Mouse (Mus musculus) layer of hippocampus, postnatal 36 days (tissue): Measurements from ENCODE around the gene Clcnkb. TPM values are rescaled to one million over a fixed set of nuclear protein-coding genes. Genes with fewer than 3 reads are reported as not detected.

Experiments used
- DNase-seq, 2 experiments: peaks; one replicate each; pipeline ENCODE4 v3.0.0; 2022
- total RNA-seq, 2 experiments: library from RNA; stranded (reverse); gene quantifications; 2 replicates each; pipeline ENCODE4 v1.2.3; 2021

Gene Clcnkb
- total RNA-seq, result not detected

DNA sequence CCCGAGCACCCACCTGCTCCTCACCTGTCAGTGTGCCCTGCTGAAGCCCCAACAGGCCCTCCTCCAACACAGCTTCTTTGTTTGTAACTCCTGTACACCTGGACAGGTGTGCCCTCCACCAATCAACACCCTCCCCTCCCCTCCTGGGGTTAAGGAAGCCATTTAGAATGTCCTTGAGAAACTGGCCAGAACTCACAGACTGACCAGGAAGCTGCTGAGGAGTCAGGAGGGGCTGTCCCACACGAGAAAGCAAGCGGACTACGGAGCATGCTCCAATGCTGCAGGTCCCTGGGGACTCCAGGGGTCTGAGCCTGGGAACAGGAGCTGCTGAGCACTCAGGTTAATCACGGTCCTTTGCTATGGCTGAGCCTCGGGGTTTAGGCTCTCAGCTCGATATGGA, at the start of gene Clcnkb:
Gene Clcnkb, minus strand, starts transcription at position 91 of the 400 bp plus-strand sequence.
- no peak for DNase-seq

DNA sequence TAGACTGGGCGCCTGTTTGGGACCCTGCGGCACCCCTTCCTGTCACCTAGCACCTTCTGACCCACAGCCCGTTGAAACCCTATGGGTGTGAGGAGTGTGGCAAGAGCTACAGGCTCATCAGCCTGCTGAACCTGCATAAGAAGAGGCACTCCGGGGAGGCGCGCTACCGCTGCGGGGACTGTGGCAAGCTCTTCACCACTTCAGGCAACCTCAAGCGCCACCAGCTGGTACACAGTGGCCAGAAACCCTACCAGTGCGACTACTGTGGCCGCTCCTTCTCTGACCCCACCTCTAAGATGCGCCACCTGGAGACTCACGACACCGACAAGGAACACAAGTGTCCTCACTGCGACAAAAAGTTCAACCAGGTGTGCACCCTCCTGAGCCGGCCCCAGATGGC, 48.9 kb upstream of the Clcnkb start:
- no peak for DNase-seq

DNA sequence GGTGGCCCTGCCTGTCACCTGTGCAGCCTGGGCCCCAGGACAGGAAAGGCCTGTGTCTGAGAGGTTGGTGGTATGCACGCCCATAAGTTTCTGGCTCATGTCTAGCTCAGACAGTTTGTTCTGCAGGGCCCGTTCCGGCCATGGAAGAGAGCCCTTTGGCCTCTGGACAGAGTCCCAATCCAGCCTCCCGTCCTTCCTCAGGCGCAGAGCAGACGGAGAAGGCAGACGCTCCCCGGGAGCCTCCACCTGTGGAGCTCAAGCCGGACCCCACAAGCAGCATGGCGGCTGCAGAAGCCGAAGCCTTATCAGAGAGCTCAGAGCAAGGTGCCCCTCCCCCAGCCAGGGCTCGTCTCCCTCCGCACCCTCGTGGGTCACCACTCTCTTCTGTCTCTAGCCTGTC, 47.7 kb upstream of the Clcnkb start:
- no peak for DNase-seq

DNA sequence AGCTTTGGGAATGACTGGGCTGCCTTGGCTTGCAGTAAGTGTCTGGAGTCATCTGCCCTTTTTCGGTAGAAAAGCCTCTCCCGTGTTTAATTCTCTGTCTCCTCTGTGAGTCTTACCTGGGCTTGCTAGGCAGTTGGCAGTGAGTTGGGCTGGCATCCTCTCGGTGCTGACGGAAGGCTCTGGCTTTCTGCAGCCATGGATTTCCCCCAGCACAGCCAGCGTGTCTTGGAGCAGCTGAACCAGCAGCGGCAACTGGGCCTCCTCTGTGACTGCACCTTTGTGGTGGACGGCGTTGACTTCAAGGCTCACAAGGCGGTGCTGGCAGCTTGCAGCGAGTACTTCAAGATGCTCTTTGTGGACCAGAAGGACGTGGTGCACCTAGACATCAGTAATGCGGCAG, 45.8 kb upstream of the Clcnkb start:
- no peak for DNase-seq

DNA sequence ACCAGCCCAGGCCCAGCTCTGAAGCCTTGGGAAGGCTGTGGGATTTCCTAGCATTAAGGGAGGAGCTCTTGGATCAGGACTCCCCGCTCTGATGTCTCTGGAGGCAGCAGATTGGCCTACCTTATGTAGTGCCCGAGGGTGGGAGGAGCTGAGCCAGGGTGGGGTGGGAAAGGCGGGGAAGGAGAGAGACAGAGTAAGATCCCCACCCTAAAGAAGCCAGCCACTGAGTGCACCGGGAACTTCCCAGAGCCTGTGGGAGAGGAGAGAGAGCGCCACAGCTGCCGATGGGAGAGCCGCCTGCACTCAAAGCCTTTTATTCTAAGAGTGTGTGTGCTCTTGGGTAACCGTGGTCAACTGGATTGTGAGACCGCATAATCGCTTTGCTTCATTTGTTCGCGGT, 45.3 kb upstream of the Clcnkb start:
- no peak for DNase-seq

DNA sequence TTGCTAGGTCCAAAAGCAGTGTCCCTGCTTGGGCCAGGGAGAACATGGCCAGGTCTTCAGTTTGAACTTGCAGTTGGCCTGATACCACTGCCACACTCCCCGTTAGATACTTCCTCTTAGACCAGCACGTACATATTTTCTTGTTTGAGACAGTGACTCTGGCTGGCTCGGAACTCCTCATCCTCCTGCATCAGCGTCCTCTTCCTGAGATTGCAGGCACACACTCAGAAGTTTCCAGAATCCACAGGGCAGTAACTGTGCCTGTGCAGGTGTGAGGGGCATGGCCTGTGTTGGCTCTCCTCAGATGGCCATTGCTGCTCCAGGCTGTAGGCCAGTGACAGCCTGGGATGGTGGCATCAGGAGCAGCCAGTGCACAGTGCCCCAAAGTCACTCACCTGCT, 44.7 kb upstream of the Clcnkb start:
- no peak for DNase-seq

DNA sequence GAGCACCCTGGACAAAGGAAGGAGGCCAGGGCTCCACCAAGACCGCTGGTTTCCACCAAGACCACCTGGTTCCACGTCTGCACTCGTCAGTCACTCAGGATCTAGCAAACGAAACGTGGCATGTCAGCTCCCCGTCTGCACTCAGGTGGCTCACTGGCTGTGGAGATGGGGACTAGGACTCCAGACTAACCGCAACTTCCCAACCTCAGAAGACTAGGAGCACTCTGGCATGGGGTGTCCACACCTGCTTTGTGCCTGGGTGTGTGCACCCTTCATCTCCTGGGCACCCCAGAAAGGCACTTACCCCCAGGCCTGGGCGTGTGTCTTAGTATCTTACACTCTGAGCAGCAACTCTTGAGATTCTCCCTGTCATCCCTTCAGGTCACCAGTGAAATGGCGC, 44.0 kb upstream of the Clcnkb start:
- no peak for DNase-seq

DNA sequence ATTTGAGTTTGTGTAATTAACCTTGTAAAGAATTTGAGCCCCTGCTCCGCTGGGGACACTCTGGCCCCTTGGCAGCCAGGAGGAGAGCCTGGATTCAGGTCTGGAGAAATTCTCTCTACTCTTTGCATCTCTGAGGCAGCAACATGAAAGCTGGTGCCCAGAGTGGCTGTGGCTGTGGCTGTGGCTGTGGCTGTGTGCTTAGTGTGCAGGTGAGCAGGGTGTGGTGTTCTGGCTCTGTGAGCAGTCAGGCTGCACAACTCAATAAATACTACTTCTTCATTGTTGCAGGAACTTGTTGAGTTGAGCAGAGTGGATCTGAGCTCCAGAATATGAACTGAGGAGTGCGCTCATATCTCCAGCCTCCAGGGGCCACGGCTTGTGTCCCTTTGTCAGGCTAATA, 43.1 kb upstream of the Clcnkb start:
- DNase-seq, result no peak

DNA sequence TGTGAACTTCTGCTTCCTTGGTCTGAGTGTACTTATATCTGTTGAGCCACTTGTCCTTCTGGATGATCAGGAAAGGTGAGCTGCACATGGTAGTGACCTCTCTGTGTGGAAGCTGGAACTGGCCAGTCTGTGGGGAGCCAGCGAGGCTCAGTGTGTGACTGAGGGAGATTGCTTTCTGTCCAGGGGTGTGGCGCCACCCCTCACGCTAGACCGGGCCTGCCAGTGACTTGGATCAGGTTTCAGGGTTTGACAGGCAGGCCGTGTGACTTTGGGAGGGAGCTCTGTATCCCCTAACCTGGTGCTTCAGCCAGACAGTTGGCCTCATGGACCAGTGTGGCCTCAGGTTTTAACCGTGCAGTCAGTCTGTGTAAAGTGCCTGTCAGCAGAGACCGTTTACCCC, 42.4 kb upstream of the Clcnkb start:
- no peak for DNase-seq

DNA sequence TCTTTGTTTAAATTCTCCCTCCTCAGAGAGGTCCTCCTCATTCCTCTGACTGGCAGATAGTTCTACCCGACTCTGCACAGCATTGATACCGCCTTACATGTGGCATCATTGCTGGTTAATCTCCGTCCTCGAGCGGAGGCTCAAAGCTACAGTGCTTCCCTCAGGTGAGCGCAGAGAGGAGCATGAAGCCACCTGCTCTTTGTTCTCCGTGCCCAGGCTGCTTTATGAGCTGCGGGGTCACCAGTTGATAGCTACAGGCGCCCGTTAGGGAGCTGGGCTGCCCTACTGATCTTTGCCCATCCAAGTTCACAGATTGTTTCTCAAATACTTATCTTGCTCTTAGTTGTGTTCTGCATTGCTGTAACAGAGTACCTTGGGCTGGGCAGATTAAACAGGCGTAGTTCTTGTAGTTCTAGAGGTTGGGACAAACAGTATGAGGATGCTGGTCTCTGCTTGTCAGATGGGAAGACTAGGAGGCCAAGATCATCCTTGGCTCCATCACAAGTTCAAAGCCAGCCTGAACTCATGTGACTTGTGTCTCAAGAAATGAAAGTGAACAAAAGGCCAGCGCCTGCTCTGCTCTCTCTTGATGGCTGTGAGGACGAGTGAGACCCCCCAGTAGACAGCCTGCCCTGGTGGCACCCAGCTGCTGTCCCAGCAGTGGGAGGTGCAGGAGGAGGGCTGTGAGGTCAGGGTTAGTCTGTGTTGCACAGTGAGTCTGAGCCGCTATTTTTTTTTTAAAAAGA, 40.6 kb upstream of the Clcnkb start:
- DNase-seq, result no peak

DNA sequence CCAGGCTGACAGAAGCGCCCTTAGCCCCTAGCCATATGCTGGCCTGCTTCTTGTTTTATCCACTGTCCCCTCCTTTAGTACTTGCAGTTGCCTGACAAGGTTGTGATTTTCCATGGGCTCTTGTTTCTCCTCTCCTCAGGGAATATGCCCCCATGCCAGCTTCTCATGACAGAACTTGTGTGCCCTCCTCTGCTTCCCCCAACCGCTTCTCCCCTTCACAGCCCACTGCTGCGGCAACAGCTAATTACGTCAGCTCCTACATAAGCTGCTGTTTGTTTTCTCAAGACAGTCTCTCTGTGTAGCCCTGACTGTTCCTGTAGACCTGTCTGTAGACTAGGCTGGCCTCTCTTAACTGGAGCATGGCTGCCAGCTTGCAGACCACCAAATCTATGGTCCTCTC, 39.7 kb upstream of the Clcnkb start:
- no peak for DNase-seq

DNA sequence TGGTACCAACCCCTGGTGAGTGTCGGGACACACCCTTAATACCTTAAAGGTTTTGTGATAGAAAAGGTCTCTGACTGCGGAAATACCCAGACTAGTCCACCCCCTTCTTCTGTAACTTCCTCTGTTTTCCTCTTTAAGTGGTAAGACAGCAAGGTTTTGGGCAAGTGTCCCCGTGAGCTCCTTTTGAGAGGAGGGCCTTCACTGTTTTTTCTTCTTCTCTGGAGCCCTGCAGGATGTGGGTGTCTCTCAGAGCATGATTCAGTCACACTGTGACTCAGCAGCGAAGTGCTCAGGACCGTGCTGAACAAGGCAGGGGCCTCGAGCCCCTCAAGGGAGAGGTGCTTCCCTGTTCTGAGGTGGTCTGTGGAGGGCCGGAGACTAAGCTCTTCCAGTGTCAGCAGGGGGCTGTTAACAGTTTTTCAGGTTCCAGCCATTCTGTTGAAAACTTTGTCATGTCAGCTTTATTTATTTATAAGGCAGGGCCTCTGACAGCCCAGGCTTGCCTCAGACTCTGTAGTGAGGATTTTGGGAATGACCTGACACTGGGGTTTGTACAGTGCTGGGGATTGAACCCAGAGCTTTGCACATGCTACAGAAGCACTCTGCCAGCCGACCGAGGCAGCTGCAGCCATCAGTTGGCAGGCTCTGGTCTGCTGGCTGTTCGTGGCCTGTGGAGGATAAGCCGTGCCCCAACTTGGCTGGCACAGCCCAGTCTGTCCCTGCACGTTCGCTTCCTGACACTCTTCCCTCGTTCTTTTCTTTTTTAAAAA, 39.0 kb upstream of the Clcnkb start:
- DNase-seq, result no peak

DNA sequence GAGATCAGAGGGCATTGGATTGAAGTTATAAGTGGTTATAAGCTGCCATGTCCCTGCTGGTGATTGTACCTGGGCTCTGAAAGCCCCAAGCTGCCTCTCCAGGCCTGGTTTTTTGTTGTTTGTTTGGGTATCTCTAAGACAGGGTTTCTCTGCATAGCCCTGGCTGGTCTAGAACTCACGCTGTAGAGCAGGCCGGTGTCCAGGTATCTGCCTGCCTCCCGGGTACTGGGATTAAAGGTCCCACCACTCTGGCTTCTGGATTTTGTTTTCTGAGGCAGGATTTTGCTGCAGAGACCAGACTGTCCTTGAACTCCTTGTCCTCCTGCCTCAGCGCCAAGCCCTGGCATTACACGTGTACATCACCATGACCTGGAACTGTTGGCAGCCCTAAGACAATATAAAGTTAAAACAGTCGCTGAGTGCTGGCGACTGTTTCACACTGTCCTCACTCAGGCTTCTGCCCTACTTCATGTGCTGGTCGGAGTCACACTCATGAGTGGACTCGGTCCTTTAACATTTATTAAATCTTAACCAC, 36.2 kb upstream of the Clcnkb start:
- no peak for DNase-seq

DNA sequence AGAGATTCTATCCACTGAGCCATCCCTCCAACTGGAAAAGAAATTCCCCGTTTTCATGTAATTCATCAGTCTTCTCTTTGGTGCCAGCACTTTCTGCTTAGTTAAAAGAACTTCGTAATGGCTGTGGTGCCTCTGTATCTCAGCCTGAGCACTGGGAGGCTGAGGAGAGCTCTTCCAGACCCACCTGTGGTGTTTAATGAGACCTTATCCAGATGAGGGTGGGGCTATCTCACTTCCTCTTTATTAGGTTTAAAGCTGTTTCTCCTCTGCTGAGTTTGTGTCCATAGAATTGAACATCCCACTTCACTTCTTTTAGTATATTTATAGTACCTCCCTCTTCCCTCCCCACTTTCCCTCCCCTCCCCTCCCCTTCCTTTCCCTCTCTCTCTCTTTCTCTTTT, 35.4 kb upstream of the Clcnkb start:
- no peak for DNase-seq

DNA sequence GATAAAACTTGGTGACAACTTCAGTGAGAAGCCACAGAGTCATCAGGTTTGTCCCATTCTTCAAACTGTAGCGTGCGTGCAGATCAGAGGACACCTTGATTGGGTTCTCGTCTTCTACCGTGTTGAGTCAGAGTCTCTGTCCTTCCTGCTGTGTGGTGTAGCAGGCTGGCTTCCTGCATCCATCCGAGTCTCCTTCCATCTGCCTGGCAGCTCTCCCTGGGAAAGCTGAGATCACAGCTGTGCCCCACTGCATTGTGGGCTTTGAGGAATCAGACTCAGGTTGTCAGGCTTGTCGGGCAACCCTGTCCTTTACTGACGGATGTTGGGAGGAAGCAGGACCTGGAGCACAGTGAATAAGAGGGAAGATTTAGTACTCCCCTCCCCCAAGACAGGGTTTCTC, 30.4 kb upstream of the Clcnkb start:
- no peak for DNase-seq

DNA sequence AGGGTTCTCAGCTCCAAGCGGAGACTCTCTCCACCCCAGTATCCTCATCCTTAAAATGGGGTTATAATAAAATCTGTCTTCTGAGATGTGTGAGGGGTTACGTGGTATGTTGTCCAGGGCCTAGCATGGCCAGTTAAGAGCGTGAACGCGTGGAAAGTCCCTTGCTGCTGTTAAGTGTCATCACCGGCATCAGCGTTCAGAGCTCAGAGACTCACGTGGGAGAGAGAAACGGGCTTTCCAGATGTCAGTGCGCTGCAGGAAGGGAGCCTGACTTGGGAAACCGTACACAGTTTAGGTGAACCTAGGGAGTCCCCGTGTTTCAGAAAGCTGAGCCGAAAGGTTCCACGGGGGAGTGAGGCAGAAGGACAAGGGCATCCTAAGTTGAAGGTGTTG, 29.5 kb upstream of the Clcnkb start:
- DNase-seq, result no peak

DNA sequence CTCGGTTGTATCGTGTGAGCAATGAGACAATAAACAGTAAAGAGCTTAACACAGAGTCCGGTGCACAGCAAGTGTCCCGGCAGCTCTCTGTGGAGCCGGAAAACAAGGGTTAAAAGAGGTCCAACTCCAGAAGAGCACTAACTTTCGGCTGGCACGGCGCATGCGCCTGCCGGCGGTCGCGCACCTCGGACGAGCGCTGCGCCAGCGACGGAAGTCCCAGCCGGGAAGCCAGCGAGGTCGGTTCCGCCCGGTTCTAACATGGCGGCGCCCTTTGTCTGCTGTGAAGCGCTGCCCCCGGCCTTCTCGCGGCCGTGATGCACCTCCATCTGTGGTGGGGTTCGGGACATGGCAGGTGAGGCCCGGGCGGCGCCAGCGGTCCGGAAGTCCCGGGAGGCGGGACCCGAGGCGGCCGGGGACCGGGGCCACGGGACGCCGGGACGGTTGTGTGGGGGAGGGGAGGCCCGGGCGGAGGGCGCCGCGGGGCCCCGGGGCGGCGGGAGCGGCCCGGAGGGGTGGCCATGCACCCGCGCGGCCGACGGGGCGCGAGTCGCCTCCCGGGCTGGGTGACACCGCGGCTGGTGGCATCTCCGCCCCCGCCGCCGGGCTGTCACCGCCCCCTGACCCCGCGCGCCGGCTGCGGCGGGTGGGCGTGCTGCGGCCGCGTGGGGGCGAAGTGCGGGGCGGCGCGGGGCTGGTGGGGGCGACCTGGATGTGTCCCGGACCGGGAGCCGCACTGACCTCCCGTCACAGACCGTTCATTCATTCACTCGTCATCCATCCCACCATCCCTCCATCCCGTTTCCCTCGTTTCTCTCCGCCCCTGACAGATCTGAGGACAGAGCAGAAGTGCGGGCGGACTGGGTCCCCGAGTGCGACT, 28.9 kb upstream of the Clcnkb start, which contains the start of gene Zbtb17:
Gene Zbtb17, plus strand, starts transcription at position 204 of the 877 bp plus-strand sequence.
- DNase-seq, result peak; percentile 85 to 86

DNA sequence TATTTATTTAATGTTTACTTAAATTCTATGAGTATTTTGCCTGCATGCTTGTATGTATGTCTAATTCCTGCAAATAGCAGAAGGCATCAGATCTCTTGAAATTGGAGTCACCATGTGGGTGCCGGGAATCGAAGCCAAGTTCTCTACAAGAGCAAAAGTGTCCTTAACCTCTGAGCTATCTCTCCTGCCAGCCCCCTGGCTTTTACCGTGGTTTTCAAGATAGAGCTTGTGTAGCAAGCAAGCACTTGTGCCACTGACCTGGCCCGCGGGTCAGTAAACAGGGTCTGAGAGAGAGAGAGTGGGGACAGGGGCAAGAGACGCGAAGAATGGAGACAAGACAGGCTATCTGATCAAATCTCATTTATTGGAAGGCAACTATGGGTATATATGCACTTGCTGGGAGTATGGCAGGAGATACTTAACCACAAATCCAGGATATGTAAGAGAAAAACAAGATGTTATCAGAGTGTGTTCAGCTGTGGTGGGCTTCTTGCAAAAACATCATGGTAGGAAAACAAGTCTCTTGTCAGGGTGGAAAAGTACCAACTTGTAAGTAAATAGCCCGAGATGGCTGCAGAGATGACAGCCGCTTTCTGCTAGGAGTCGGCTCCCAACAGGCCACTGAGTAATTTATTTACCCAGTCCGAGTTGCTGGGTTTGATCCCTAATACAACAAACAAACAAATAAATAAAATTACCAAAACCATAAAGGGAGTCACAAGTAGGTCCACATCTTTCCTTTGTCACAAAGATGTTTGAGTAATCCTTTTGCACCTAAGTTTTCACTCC, 28.0 kb upstream of the Clcnkb start:
- DNase-seq, result no peak

DNA sequence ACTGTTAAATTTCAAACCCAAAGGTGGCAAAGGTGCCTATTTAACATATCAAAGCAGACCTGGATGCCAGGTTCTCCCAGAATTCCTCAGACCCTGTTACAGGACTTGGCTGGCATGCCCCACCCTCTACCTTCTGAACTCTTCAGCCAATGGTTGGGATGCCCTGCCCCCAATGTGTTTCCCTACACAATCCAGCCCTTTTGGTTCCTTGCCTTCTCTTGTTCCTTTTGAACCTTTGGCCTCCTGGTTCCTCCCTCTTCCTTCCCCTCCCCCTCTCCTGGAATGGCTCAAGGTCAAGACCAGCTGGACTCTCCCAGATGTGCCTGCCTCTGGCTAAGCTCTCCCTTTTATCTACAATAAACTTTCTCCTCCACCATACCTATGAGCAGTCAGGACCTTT, 25.1 kb upstream of the Clcnkb start:
- DNase-seq, result no peak

DNA sequence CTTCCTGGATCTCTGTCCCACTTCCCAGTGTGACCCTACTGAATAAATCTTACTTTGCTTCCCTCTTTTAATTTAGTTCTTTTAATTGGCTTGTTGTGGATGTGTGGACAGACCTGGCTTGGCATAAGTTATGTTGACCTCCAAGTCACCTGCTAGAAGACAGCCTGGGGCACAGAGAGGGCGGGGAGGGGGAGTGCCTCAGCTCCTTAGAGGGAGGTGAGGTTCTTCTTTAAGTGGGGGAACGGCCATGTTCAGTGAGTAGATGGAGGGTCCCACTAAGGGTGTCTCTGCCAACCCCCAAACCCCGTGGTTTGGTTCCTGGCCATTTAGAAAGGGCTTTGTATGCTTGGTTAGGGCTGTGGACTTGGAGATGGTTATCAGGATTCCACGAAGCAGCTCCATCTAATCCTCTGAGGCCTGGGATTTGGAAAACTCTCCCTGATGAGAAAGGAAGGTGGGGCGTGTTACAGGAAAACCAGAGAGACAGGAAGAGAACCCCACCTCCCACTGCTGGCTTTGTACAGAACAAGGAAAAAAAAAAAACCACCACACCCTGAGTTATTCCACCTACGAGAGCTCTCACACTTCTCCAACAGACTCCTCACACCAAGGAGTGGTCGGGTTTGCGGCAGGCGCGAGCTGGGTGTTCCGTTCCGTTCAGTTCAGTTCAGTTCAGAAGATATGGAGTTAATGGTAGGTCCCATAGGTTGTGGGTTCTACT, 23.4 kb upstream of the Clcnkb start:
- no peak for DNase-seq

DNA sequence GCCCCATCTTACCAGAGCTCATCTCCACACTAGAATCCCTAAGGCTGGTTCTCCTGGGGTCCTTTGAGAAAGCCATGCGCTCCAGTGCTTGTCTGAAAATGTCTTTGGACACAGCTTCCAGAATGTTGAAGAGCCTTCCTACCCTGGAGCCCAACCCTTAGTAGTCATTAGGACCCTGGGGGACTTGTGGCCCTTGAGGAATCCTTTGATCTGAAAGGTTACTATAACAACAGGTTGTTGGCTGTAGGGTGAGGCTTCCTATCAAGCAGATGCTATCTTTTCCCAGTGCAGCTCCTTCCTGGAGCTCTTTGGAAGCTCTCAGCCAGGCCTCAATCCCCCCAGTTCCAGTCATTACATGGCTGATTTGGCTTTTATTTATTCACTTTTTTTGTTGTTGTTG, 20.2 kb upstream of the Clcnkb start, which contains the start of gene Srarp:
Gene Srarp, minus strand, starts transcription at position 132 of the 400 bp plus-strand sequence.
- no peak for DNase-seq
